ENCODE assay signal across 8 mouse cellular contexts in the genomic region with DNA sequence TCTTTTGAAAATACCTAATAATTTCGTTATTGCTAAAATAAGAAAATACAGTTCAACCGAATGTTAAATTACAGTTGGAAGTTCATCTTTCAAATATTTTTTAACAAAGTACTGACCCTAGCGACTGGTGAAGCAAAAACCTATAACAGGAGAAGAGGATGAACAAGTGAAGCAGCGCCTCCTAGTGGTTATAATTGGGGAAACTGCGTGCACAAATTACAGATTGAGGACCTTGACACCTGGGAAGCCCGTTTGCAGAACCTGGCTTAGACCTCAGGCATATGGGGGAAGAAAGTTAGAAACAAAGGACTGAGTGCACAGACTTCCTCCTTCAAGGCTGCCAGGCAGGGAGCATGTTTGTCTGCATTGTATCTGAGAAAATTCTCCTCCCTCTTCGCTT.
DNase-seq lines count a peak whose midpoint lies in the region; TF ChIP-seq lines count a peak whose summit lies in the region.

No protein-coding gene starts in this region.

- no peak overlapping the region for H3K27ac ChIP-seq in heart, adult 2 months

- H3K27me3 ChIP-seq in heart, adult 2 months (ENCODE audit: control insufficient read depth, insufficient read depth, low read length) = no peaks in the 10 kb centered on the region

- DNase-seq in heart, adult 2 months = peak; percentile 4 to 29
- no peak for DNase-seq in heart, postnatal 25 days (ENCODE audit: low spot score)
- peak; percentile 25 for DNase-seq in Muller cell, postnatal 12 days (ENCODE audit: inconsistent ontology term)
- peak; percentile 24 to 69 for DNase-seq in cerebellum, postnatal 4 days (ENCODE audit: low spot score in 2 of 2)
- DNase-seq in heart, postnatal 10 days = peak; percentile 63 to 80
- peak; percentile 2 to 7 for DNase-seq in left cerebral cortex, adult 8-10 months (ENCODE audit: low spot score in 2 of 2)
- DNase-seq in ovary, adult 18-20 months (ENCODE audit: low spot score) = peak; percentile 8
- no peak for DNase-seq in natural killer cell, adult 2 months (ENCODE audit: low spot score in 2 of 2)

- no peaks in the 10 kb centered on the region for H3K36me3 ChIP-seq in heart, adult 2 months (ENCODE audit: control insufficient read depth, insufficient read depth, low read length)

- H3K79me2 ChIP-seq in heart, adult 2 months (replicated peaks; ENCODE audit: control insufficient read depth, insufficient read depth, low read length) = no peaks in the 10 kb centered on the region

- no peaks in the 10 kb centered on the region; the same call in 1 of the 2 replicates for H3K4me1 ChIP-seq in heart, adult 2 months (ENCODE audit: control insufficient read depth, insufficient read depth, low read length)

- 18% methylated on average over 7 of the region's 7 CpGs for WGBS in heart, adult 2 months

- TF ChIP-seq EP300 in heart, adult 2 months (IDR thresholded peaks at IDR 0.05; ENCODE audit: insufficient read depth, low read depth, low read length) = no peak

- intact Hi-C loops in heart, adult 2 months (cut with DNase I) = loop anchor here (2.0 to 10.0 kb wide), 4 partner anchors 320 to 982 kb away; partner anchors contain the start of gene Pcdh18
- intact Hi-C loops in heart, postnatal 25 days (cut with DNase I) = loop anchor here (1.0 to 5.0 kb wide), 3 partner anchors 320 to 984 kb away; partner anchors contain the start of gene Pcdh18
- intact Hi-C loops in heart, postnatal 10 days (cut with DNase I) = loop anchor here (2.0 to 5.0 kb wide), 4 partner anchors 320 to 982 kb away; partner anchors contain the start of gene Pcdh18

- TF ChIP-seq POLR2A in heart, adult 2 months (IDR thresholded peaks at IDR 0.05; ENCODE audit: insufficient read depth, low read depth, low read length) = no peak

- H3K4me3 ChIP-seq in heart, adult 2 months = no peak overlapping the region

- TF ChIP-seq CTCF in heart, adult 2 months (IDR thresholded peaks at IDR 0.05) = peak; percentile 88

- H3K9ac ChIP-seq in heart, adult 2 months (ENCODE audit: low read depth, low read length) = no peak overlapping the region

Comparison
In these comparisons a context has a peak if more than half of its experiments do, and no peak if none do; other contexts are left out.
1. DNase-seq: peak in heart, adult 2 months (2 of 2), Muller cell, postnatal 12 days (single experiment), cerebellum, postnatal 4 days (2 of 2), heart, postnatal 10 days (2 of 2), left cerebral cortex, adult 8-10 months (2 of 2) and ovary, adult 18-20 months (single experiment); none in heart, postnatal 25 days (single experiment) and natural killer cell, adult 2 months (0 of 2).